Mouse (Mus musculus): Measurements from ENCODE around the gene Pbld2.

GRCm38 (mm10) chr10:63065561-63065960 is 41.4 kb downstream of the Pbld2 start:
- no peak for TF ChIP-seq EP300 (IDR thresholded peaks at IDR 0.05; ENCODE audit: low read depth)
- no peak for TF ChIP-seq CTCF (IDR thresholded peaks at IDR 0.05; ENCODE audit: low read depth)
